Mouse (Mus musculus): ENCODE data around the gene Kat6b. TPM values are rescaled to one million over a fixed set of nuclear protein-coding genes. Genes with fewer than 3 reads are reported as not detected.

Kat6b gene
- total and polyA plus RNA-seq, 3 experiments, result 2.3 to 10.9 (median 8.0) TPM

GRCm38 (mm10) chr14:21705462-21705861 lies 224.2 kb downstream of the Kat6b start:
- Histone ChIP-seq H3K27ac (ENCODE audit: insufficient read depth, low read depth) (no peak overlapping the region), H3K79me2 (replicated peaks; ENCODE audit: control insufficient read depth, extremely low read depth, insufficient read depth, poor library complexity, severe bottlenecking) (no peaks in the 10 kb centered on the region), H3K36me3 (replicated peaks in 1 of 2; ENCODE audit: control insufficient read depth in 1 of 2, insufficient read depth in 1 of 2, low read length in 1 of 2) (no peaks in the 10 kb centered on the region), H3K4me3 (replicated peaks in 1 of 3; ENCODE audit: low read depth in 2 of 3, low read length in 2 of 3, poor library complexity in 1 of 3) (no peak overlapping the region), H3K27me3 (replicated peaks) (no peaks in the 10 kb centered on the region), H3K4me2 (ENCODE audit: insufficient read depth, low read depth, poor library complexity, severe bottlenecking) (no peak overlapping the region), H3K9ac (ENCODE audit: insufficient read depth, low read depth) (no peak overlapping the region), H3K4me1 (ENCODE audit: control insufficient read depth in 1 of 2, insufficient read depth in 2 of 2) (peaks cover 2 to 9% of the 10 kb centered on the region in 2 experiments; a peak in 2 of 4 replicates), H3K9me3 (replicated peaks; ENCODE audit: low read length) (no peaks in the 10 kb centered on the region)
- dilution Hi-C loops (cut with MboI; ENCODE audit: extremely low pct_ligation_motif_present, extremely low pct_unique_long_range_greater_than_20kb, low sequenced_read_pairs), result no loop called here
- in situ Hi-C loops (cut with MboI; ENCODE audit: low pct_ligation_motif_present, low pct_unique_long_range_greater_than_20kb, low sequenced_read_pairs), result no loop called here
- no peak for DNase-seq (ENCODE audit: extremely low read depth)
- TF ChIP-seq NELFE (IDR thresholded peaks at IDR 0.05; ENCODE audit: low read depth, low read length), result no peak

GRCm38 (mm10) chr14:21706759-21707571 lies 225.7 kb downstream of the Kat6b start:
- Histone ChIP-seq H3K4me2 (ENCODE audit: insufficient read depth, low read depth, poor library complexity, severe bottlenecking) (no peak overlapping the region), H3K9me3 (replicated peaks; ENCODE audit: low read length) (no peaks in the 10 kb centered on the region), H3K27ac (ENCODE audit: insufficient read depth, low read depth) (no peak overlapping the region), H3K4me3 (replicated peaks in 1 of 3; ENCODE audit: low read depth in 2 of 3, low read length in 2 of 3, poor library complexity in 1 of 3) (no peak overlapping the region), H3K36me3 (replicated peaks in 1 of 2; ENCODE audit: control insufficient read depth in 1 of 2, insufficient read depth in 1 of 2, low read length in 1 of 2) (no peaks in the 10 kb centered on the region), H3K9ac (ENCODE audit: insufficient read depth, low read depth) (no peak overlapping the region), H3K79me2 (replicated peaks; ENCODE audit: control insufficient read depth, extremely low read depth, insufficient read depth, poor library complexity, severe bottlenecking) (no peaks in the 10 kb centered on the region), H3K4me1 (ENCODE audit: control insufficient read depth in 1 of 2, insufficient read depth in 2 of 2) (peaks cover 2 to 9% of the 10 kb centered on the region in 2 experiments; a peak in 2 of 4 replicates), H3K27me3 (replicated peaks) (no peaks in the 10 kb centered on the region)
- DNase-seq (ENCODE audit: extremely low read depth), result no peak
- TF ChIP-seq POLR2AphosphoS2 (IDR thresholded peaks at IDR 0.05; ENCODE audit: low read depth, low read length) (no peak), PAX5 (IDR thresholded peaks at IDR 0.05; ENCODE audit: low read length) (no peak), MXI1 (IDR thresholded peaks at IDR 0.05; ENCODE audit: low read depth, low read length) (no peak), E2F4 (IDR thresholded peaks at IDR 0.05; ENCODE audit: insufficient replicate concordance, low read depth, low read length) (no peak), HCFC1 (IDR thresholded peaks at IDR 0.05; ENCODE audit: low read depth, low read length) (no peak), RAD21 (IDR thresholded peaks at IDR 0.05; ENCODE audit: low read depth, low read length) (no peak), GABPA (IDR thresholded peaks at IDR 0.05; ENCODE audit: insufficient replicate concordance, low read depth, low read length) (no peak), NRF1 (IDR thresholded peaks at IDR 0.05; ENCODE audit: low read depth, low read length) (no peak), KAT2A (IDR thresholded peaks at IDR 0.05; ENCODE audit: insufficient replicate concordance, low read length) (no peak), CHD1 (IDR thresholded peaks at IDR 0.05; ENCODE audit: low read depth, low read length) (no peak), MAZ (IDR thresholded peaks at IDR 0.05; ENCODE audit: low read depth, low read length) (no peak), ELF1 (IDR thresholded peaks at IDR 0.05; ENCODE audit: low read depth, low read length) (no peak), ETS1 (conservative IDR thresholded peaks at IDR 0.05; ENCODE audit: low read depth, low read length) (no peak), POLR2A (IDR thresholded peaks at IDR 0.05; ENCODE audit: low read depth, low read length) (no peak), NELFE (IDR thresholded peaks at IDR 0.05; ENCODE audit: low read depth, low read length) (no peak), ZC3H11A (IDR thresholded peaks at IDR 0.05; ENCODE audit: low read depth, low read length) (no peak), JUND (conservative IDR thresholded peaks at IDR 0.05; ENCODE audit: low read depth, low read length) (no peak), MAX (IDR thresholded peaks at IDR 0.05; ENCODE audit: low read length) (no peak)
- in situ Hi-C loops (cut with MboI; ENCODE audit: low pct_ligation_motif_present, low pct_unique_long_range_greater_than_20kb, low sequenced_read_pairs) (no loop called here), dilution Hi-C loops (cut with MboI; ENCODE audit: extremely low pct_ligation_motif_present, extremely low pct_unique_long_range_greater_than_20kb, low sequenced_read_pairs) (no loop called here)

All from CH12.LX (cell line).